27 mouse cellular contexts compared by ENCODE assay signal in genomic region chr8:107270751-107271150, GRCm38 (mm10). TPM values are rescaled to one million over a fixed set of nuclear protein-coding genes. Genes with fewer than 3 reads are reported as not detected.
A peak's percentile ranks its signal among the peaks of the same experiment; 100 is the strongest.
DNase-seq lines count a peak whose midpoint lies in the region; ATAC-seq and TF ChIP-seq lines count a peak whose summit lies in the region.
"Had no signal": no experiment of that assay in that cellular context is flagged by ENCODE, and none has a peak within 500 bp of the region (broad histone marks: within the 10 kb centered on the region; RNA-seq: fewer than 3 reads in every experiment).

No protein-coding gene starts in this region.

- H3K9ac ChIP-seq in hindbrain, postnatal 0 days (replicated peaks; ENCODE audit: low read length), result no peak overlapping the region
- H3K9ac ChIP-seq in hindbrain, embryonic 11.5 days (ENCODE audit: low read depth, low read length), result no peak overlapping the region
- no peak overlapping the region for H3K9ac ChIP-seq in embryonic facial prominence, embryonic 14.5 days (ENCODE audit: low read depth, low read length)
- H3K9ac ChIP-seq: forebrain, embryonic 15.5 days; heart, embryonic 13.5 days; intestine, embryonic 15.5 days; liver, embryonic 14.5 days; neural tube, embryonic 13.5 days had no signal

- ATAC-seq in hindbrain, postnatal 0 days, result no peak
- no peak for ATAC-seq in hindbrain, embryonic 11.5 days (ENCODE audit: low FRiP score)
- no peak for ATAC-seq in embryonic facial prominence, embryonic 14.5 days (ENCODE audit: low read depth)
- ATAC-seq in megakaryocyte, adult 5-6 weeks (ENCODE audit: poor library complexity, severe bottlenecking), result no peak
- ATAC-seq: activated CD4-positive, CD25-positive, alpha-beta regulatory T cell, adult 4 months; forebrain, embryonic 15.5 days; hindbrain, embryonic 16.5 days; intestine, embryonic 15.5 days had no signal

- no peaks in the 10 kb centered on the region for H3K4me1 ChIP-seq in hindbrain, postnatal 0 days (ENCODE audit: insufficient read depth, low read length)
- no peaks in the 10 kb centered on the region for H3K4me1 ChIP-seq in hindbrain, embryonic 11.5 days (replicated peaks; ENCODE audit: control insufficient read depth, insufficient read depth, low read length)
- no peaks in the 10 kb centered on the region for H3K4me1 ChIP-seq in embryonic facial prominence, embryonic 14.5 days (ENCODE audit: control insufficient read depth, insufficient read depth, low read length)
- H3K4me1 ChIP-seq: forebrain, embryonic 15.5 days; intestine, embryonic 15.5 days; neural tube, embryonic 13.5 days had no signal

- no peak overlapping the region for H3K4me3 ChIP-seq in hindbrain, postnatal 0 days (ENCODE audit: low read length)
- no peak overlapping the region for H3K4me3 ChIP-seq in hindbrain, embryonic 11.5 days (ENCODE audit: low read depth, low read length)
- no peak overlapping the region for H3K4me3 ChIP-seq in embryonic facial prominence, embryonic 14.5 days (ENCODE audit: low read depth, low read length)
- H3K4me3 ChIP-seq: forebrain, embryonic 15.5 days; heart, embryonic 13.5 days; hindbrain, embryonic 10.5 days; intestine, embryonic 15.5 days; neural tube, embryonic 13.5 days had no signal

- intact Hi-C loops in heart, postnatal 36 days (cut with DNase I), result no loop called here

- H3K4me2 ChIP-seq in hindbrain, postnatal 0 days (ENCODE audit: low read depth, low read length), result no peak overlapping the region
- no peak overlapping the region for H3K4me2 ChIP-seq in hindbrain, embryonic 11.5 days (replicated peaks; ENCODE audit: low read depth, low read length)
- peak overlapping the region; percentile 18; the same call in 1 of the 2 replicates for H3K4me2 ChIP-seq in embryonic facial prominence, embryonic 14.5 days (ENCODE audit: low read depth, low read length)
- H3K4me2 ChIP-seq: forebrain, embryonic 15.5 days; heart, embryonic 13.5 days; intestine, embryonic 15.5 days; neural tube, embryonic 13.5 days had no signal

- 57% methylated on average over 11 of the region's 11 CpGs for WGBS in hindbrain, postnatal 0 days
- 68% methylated on average over 11 of the region's 11 CpGs for WGBS in hindbrain, embryonic 11.5 days
- WGBS in embryonic facial prominence, embryonic 14.5 days, result 43% methylated on average over 11 of the region's 11 CpGs

- H3K9me3 ChIP-seq in hindbrain, postnatal 0 days (ENCODE audit: low read length), result no peaks in the 10 kb centered on the region
- no peaks in the 10 kb centered on the region for H3K9me3 ChIP-seq in hindbrain, embryonic 11.5 days (ENCODE audit: control insufficient read depth, low read length)
- no peaks in the 10 kb centered on the region for H3K9me3 ChIP-seq in embryonic facial prominence, embryonic 14.5 days (ENCODE audit: control insufficient read depth, low read length)
- H3K9me3 ChIP-seq: forebrain, embryonic 15.5 days; heart, embryonic 13.5 days; hindbrain, embryonic 10.5 days; intestine, embryonic 15.5 days; neural tube, embryonic 13.5 days had no signal

- H3K27me3 ChIP-seq in hindbrain, postnatal 0 days (ENCODE audit: insufficient read depth, low read length), result no peaks in the 10 kb centered on the region
- H3K27me3 ChIP-seq in hindbrain, embryonic 11.5 days (ENCODE audit: control insufficient read depth, insufficient read depth, low read length), result no peaks in the 10 kb centered on the region
- no peaks in the 10 kb centered on the region for H3K27me3 ChIP-seq in embryonic facial prominence, embryonic 14.5 days (replicated peaks; ENCODE audit: control insufficient read depth, insufficient read depth, low read length)
- H3K27me3 ChIP-seq: forebrain, embryonic 15.5 days; heart, embryonic 13.5 days; intestine, embryonic 15.5 days; neural tube, embryonic 13.5 days had no signal

- H3K27ac ChIP-seq in hindbrain, postnatal 0 days, result no peak overlapping the region
- H3K27ac ChIP-seq in hindbrain, embryonic 11.5 days (ENCODE audit: low read depth, low read length), result no peak overlapping the region
- H3K27ac ChIP-seq in embryonic facial prominence, embryonic 14.5 days (replicated peaks; ENCODE audit: low read depth, low read length), result no peak overlapping the region
- H3K27ac ChIP-seq: forebrain, embryonic 15.5 days; heart, embryonic 13.5 days; hindbrain, embryonic 10.5 days; intestine, embryonic 15.5 days; kidney, postnatal 0 days; liver, embryonic 14.5 days; neural tube, embryonic 13.5 days had no signal

- H3K36me3 ChIP-seq in hindbrain, postnatal 0 days (ENCODE audit: insufficient read depth, low read length), result no peaks in the 10 kb centered on the region
- no peaks in the 10 kb centered on the region for H3K36me3 ChIP-seq in hindbrain, embryonic 11.5 days (ENCODE audit: control insufficient read depth, insufficient read depth, low read length)
- H3K36me3 ChIP-seq in embryonic facial prominence, embryonic 14.5 days (ENCODE audit: control insufficient read depth, insufficient read depth, low read length), result no peaks in the 10 kb centered on the region
- H3K36me3 ChIP-seq: forebrain, embryonic 15.5 days; heart, embryonic 13.5 days; hindbrain, embryonic 10.5 days; intestine, embryonic 15.5 days; neural tube, embryonic 13.5 days had no signal

- no peak for TF ChIP-seq CTCF in hindbrain, postnatal 0 days (IDR thresholded peaks at IDR 0.05; ENCODE audit: low read depth)

- peak; percentile 59 to 68 for DNase-seq in cerebellum, postnatal 14 days
- DNase-seq in cerebellum, adult 9-11 months, result no peak
- peak; percentile 56 for DNase-seq in hindbrain, postnatal 0 days (ENCODE audit: low spot score)
- no peak for DNase-seq in hindbrain, embryonic 11.5 days (ENCODE audit: low spot score)
- DNase-seq in Muller cell, postnatal 12 days (ENCODE audit: inconsistent ontology term), result peak; percentile 56
- no peak for DNase-seq in embryonic facial prominence, embryonic 14.5 days (ENCODE audit: low spot score)
- DNase-seq in heart, postnatal 36 days, result no peak
- DNase-seq: adrenal gland, postnatal 10 days; cerebellum, adult 8-10 months; heart, postnatal 10 days; kidney, adult 2 months; layer of hippocampus, postnatal 36 days; liver; lung, adult 2 months; lung, postnatal 10 days; right cerebral cortex, postnatal 14 days; thymus, postnatal 4 days had no signal

RNA-seq across cellular contexts. Expression of gene Nfat5, which starts 22.5 kb away (rescaled TPM):
- total RNA-seq in hindbrain, postnatal 0 days (2014; rRNA removed), result 22.8 and 23.5 TPM in 2 replicates
- 6.9 and 7.0 TPM in 2 replicates for polyA plus RNA-seq in hindbrain, postnatal 0 days (2015; fragmentation: Nextera tagmentation; extraction: Ambion mirVana)
- polyA plus RNA-seq in hindbrain, embryonic 11.5 days (2014; fragmentation: Nextera tagmentation; extraction: Ambion mirVana), result 10.1 and 14.7 TPM in 2 replicates
- polyA plus RNA-seq in embryonic facial prominence, embryonic 14.5 days (2014; fragmentation: Nextera tagmentation; extraction: Ambion mirVana), result 13.7 and 13.8 TPM in 2 replicates
- 10 to 100 TPM; 26.4 to 29.3 TPM for total RNA-seq in heart, postnatal 36 days (2021)
- total RNA-seq in megakaryocyte, adult 5-6 weeks (2015), result 32.2 and 33.1 TPM in 2 replicates
- total RNA-seq in megakaryocyte, adult 5-6 weeks (2017), result 17.6 and 19.4 TPM in 2 replicates

Comparison
In these comparisons a context has a peak if more than half of its experiments do, and no peak if none do; other contexts are left out.
1. DNase-seq: peak in cerebellum, postnatal 14 days (2 of 2), hindbrain, postnatal 0 days (single experiment) and Muller cell, postnatal 12 days (single experiment); none in cerebellum, adult 9-11 months (single experiment), hindbrain, embryonic 11.5 days (single experiment), embryonic facial prominence, embryonic 14.5 days (single experiment) and heart, postnatal 36 days (0 of 2).